Mouse (Mus musculus) neural tube, embryonic 14.5 days (tissue): ENCODE data around the gene Tuba3a. TPM values are rescaled to one million over a fixed set of nuclear protein-coding genes. Genes with fewer than 3 reads are reported as not detected.
"Not testable (repeated sequence)": the region's sequence is repeated elsewhere in the genome, so short reads cannot be mapped to it uniquely, and the experiment has no call there.

Experiments
- ATAC-seq: fragments of 200-750 bp; cut with Nextera tagmentation; 2 replicates; pipeline ENCODE4 v1.8.0; 2017; ENCODE audit warnings: low read depth, mild to moderate bottlenecking, moderate TSS enrichment, moderate library complexity
- H3K27ac ChIP-seq: fragments of 300-500 bp; sonication (generic); 2 replicates; pipeline ENCODE4 v1.5.1; 2014; ENCODE audit warnings: low read depth, mild to moderate bottlenecking, control low read depth, low read length, moderate library complexity, mixed read lengths
- H3K27me3 ChIP-seq: fragments of 300-500 bp; sonication (generic); 2 replicates; pipeline ENCODE4 v1.6.1; 2014; ENCODE audit warnings: low read length; ENCODE audit not compliant: control insufficient read depth, insufficient read depth
- H3K36me3 ChIP-seq: fragments of 300-500 bp; sonication (generic); 2 replicates; pipeline ENCODE4 v1.6.1; 2014; ENCODE audit warnings: low read length, mixed read lengths; ENCODE audit not compliant: control insufficient read depth, insufficient read depth
- H3K4me1 ChIP-seq: fragments of 300-500 bp; sonication (generic); 2 replicates; pipeline ENCODE4 v1.6.1; 2014; ENCODE audit warnings: low read length; ENCODE audit not compliant: control insufficient read depth, insufficient read depth
- H3K4me2 ChIP-seq: fragments of 300-500 bp; sonication (generic); 2 replicates; pipeline ENCODE4 v1.6.1; 2014; ENCODE audit warnings: mild to moderate bottlenecking, low read depth, low read length, control low read depth
- H3K4me3 ChIP-seq: fragments of 300-500 bp; sonication (generic); 2 replicates; pipeline ENCODE4 v1.5.1; 2014; ENCODE audit warnings: low read depth, low read length, control low read depth, mixed read lengths
- H3K9ac ChIP-seq: fragments of 300-500 bp; sonication (generic); replicated peaks from 2 replicates; pipeline ENCODE4 v1.6.1; 2014; ENCODE audit warnings: low read depth, mild to moderate bottlenecking, control low read depth, low read length, mixed read lengths
- H3K9me3 ChIP-seq: fragments of 300-500 bp; sonication (generic); 2 replicates; pipeline ENCODE4 v1.6.1; 2016; ENCODE audit warnings: low read length; ENCODE audit not compliant: control insufficient read depth
- WGBS: fragments of 180-500 bp; shearing (Covaris S2); extraction: QIAGEN DNeasy Blood & Tissue Kit; methylation state at CpG from one replicate; pipeline ENCODE4 v1.1.7; 2014; 5-methylcytosine and 5-hydroxymethylcytosine counted together
- polyA plus RNA-seq: library from polyadenylated mRNA; unstranded; fragments of >200 nt; fragmentation: Nextera tagmentation; extraction: Ambion mirVana; gene quantifications from 2 replicates; pipeline ENCODE4 v1.2.1, GENCODE M21; 2014

The Tuba3a gene
- polyA plus RNA-seq, 1 experiment from 2014 or later: not detected

GRCm38 (mm10) chr6:125279729-125280128 is 6.1 kb downstream of the Tuba3a start:
- H3K9me3 ChIP-seq: no peaks in the 10 kb centered on the region
- no peaks in the 10 kb centered on the region for H3K4me1 ChIP-seq
- H3K4me2 ChIP-seq: no peak overlapping the region
- no peak for ATAC-seq
- H3K4me3 ChIP-seq: no peak overlapping the region
- no peaks in the 10 kb centered on the region for H3K36me3 ChIP-seq
- H3K27me3 ChIP-seq: no peaks in the 10 kb centered on the region
- H3K9ac ChIP-seq: no peak overlapping the region
- WGBS: 63% methylated on average over 8 of the region's 8 CpGs
- no peak overlapping the region for H3K27ac ChIP-seq

- H3K36me3 ChIP-seq: no peaks in the 10 kb centered on the region
- H3K4me3 ChIP-seq: no peak overlapping the region
- H3K27ac ChIP-seq: no peak overlapping the region
- H3K4me1 ChIP-seq: no peaks in the 10 kb centered on the region
- H3K27me3 ChIP-seq: no peaks in the 10 kb centered on the region
- 62% methylated on average over 15 of the region's 15 CpGs for WGBS
- no peak for ATAC-seq
- H3K9ac ChIP-seq: no peak overlapping the region
- H3K4me2 ChIP-seq: no peak overlapping the region
- H3K9me3 ChIP-seq: no peaks in the 10 kb centered on the region
These were observed 10.8 kb downstream of the Tuba3a start for GRCm38 (mm10) chr6:125274841-125275563.

DNA sequence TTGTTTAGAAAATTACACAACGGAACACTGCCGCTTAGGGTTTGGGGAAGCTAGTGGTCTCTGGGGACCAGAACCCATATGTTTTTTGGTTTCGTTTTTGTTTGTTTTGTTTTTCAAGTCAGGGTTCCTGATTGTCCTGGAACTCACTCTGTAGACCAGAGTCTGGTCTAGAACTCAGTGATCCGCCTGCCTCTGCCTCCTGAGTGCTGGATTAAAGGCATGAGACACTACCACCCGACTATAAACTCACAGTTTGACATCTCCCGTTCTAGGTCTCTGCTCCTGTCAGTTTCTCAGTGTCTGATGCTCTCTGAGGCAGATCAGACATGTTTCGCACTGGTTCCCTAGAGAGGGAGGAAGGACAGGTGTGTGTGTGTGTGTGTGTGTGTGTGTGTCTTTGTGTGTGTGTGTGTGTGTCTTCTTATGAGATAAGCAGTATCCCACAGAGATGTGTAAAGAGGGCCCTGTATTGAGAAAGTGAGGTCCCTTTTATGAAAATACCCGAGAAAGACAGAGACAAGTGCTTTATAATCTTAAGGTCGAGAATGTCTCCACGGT is 13.5 kb downstream of the Tuba3a start:
- no peak overlapping the region for H3K4me3 ChIP-seq
- no peak overlapping the region for H3K4me2 ChIP-seq
- H3K9ac ChIP-seq: no peak overlapping the region
- WGBS: 81% methylated on average over 10 of the region's 10 CpGs
- H3K4me1 ChIP-seq: no peaks in the 10 kb centered on the region
- ATAC-seq: no peak
- no peaks in the 10 kb centered on the region for H3K9me3 ChIP-seq
- no peak overlapping the region for H3K27ac ChIP-seq
- no peaks in the 10 kb centered on the region for H3K36me3 ChIP-seq
- H3K27me3 ChIP-seq: no peaks in the 10 kb centered on the region

DNA sequence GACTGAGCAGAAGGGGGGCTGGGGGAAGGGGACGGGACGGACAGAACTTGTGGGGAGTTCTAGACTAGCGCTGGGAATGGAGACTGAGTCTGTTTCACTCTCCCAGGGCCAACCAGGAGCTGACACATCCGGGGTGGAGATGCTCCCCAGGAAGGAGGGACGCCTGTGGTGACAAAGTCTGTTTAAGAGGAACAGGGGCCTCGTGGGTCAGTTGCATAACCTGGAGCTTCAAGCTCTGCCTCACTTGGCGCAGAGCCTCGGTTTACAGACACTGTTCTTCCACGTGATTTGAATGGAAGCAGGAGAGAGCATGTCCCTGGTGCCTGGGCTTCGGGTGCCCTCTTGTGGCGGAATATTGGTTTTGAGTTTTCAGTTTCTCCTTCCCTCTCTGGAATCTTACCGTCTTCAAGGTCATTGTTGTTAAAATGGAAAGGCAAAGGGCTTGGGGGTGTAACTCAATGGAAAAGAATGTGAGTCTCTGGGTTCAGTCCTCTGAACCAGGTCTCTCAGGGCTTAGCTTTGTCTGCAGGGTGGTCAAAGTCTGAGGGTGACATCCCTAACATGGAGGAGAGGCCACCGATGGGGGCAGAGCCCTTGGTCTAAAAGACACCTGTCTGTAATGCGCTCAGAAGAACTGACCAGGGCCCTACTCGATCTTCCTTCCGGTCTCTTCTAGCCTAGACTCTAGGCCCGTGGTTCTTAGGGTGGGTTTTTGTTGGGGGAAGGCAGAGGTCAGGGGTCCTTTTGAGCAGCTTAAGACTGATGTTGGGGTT is 14.2 kb downstream of the Tuba3a start:
- H3K36me3 ChIP-seq: no peaks in the 10 kb centered on the region
- no peak overlapping the region for H3K4me2 ChIP-seq
- no peaks in the 10 kb centered on the region for H3K27me3 ChIP-seq
- H3K9ac ChIP-seq: no peak overlapping the region
- ATAC-seq: peak; percentile 92
- H3K9me3 ChIP-seq: no peaks in the 10 kb centered on the region
- no peak overlapping the region for H3K4me3 ChIP-seq
- WGBS: 22% methylated on average over 17 of the region's 17 CpGs
- no peaks in the 10 kb centered on the region for H3K4me1 ChIP-seq
- no peak overlapping the region for H3K27ac ChIP-seq

GRCm38 (mm10) chr6:125268799-125269198 is 17.0 kb downstream of the Tuba3a start:
- H3K9ac ChIP-seq: no peak overlapping the region
- no peaks in the 10 kb centered on the region for H3K9me3 ChIP-seq
- no peak for ATAC-seq
- no peak overlapping the region for H3K27ac ChIP-seq
- no peak overlapping the region for H3K4me2 ChIP-seq
- no peaks in the 10 kb centered on the region for H3K36me3 ChIP-seq
- no peak overlapping the region for H3K4me3 ChIP-seq
- no peaks in the 10 kb centered on the region for H3K4me1 ChIP-seq
- WGBS: 53% methylated on average over 6 of the region's 6 CpGs
- H3K27me3 ChIP-seq: no peaks in the 10 kb centered on the region

GRCm38 (mm10) chr6:125267469-125267868 is 18.4 kb downstream of the Tuba3a start:
- no peaks in the 10 kb centered on the region for H3K4me1 ChIP-seq
- no peak overlapping the region for H3K4me3 ChIP-seq
- H3K27ac ChIP-seq: no peak overlapping the region
- no peaks in the 10 kb centered on the region for H3K9me3 ChIP-seq
- H3K4me2 ChIP-seq: no peak overlapping the region
- no peaks in the 10 kb centered on the region for H3K36me3 ChIP-seq
- H3K9ac ChIP-seq: no peak overlapping the region
- H3K27me3 ChIP-seq: no peaks in the 10 kb centered on the region
- WGBS: 81% methylated on average over 3 of the region's 3 CpGs
- no peak for ATAC-seq

DNA sequence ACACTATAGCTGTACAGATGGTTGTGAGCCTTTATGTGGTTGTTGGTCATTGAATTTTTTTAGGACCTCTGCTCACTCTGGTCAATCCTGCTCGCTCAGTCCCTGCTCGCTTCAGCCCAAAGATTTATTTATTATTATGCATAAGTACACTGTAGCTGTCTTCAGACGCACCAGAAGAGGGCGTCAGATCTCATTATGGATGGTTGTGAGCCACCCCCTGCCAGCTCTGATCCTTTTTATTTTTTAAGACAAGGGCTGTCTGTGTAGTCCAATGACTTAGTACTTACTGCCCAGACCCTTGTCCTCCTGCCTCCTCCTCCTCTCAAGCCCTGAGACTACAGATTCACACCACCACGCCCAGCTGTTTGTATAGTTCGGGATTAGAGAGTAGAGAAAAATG is 19.2 kb downstream of the Tuba3a start:
- not testable (repeated sequence) for H3K27ac ChIP-seq, H3K36me3 ChIP-seq, ATAC-seq, H3K9ac ChIP-seq, H3K4me1 ChIP-seq, H3K4me3 ChIP-seq, H3K9me3 ChIP-seq, H3K4me2 ChIP-seq, H3K27me3 ChIP-seq
- WGBS: 65% methylated on average over 6 of the region's 6 CpGs

DNA sequence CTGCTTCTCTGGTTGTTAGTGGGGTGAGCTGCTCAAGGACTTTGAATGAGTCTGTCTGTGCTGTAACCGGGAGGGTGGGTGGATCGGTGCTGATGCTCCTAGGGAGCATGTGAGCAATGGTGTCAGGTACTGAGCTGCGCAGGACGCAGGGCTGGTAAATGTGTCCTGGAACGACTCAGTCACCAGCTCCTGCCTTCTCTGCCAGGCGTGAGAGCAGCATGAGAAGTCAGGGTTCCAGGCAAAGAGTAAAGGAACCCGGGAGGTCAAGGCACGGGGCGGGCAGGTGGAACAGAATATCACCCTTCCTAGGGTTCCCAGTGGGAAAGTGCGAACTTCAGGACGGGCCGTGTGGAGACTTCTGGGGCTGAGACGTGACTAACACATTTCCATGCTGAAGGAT is 19.8 kb downstream of the Tuba3a start:
- H3K9ac ChIP-seq: no peak overlapping the region
- H3K4me1 ChIP-seq: no peaks in the 10 kb centered on the region
- H3K27ac ChIP-seq: no peak overlapping the region
- WGBS: 68% methylated on average over 13 of the region's 13 CpGs
- no peak for ATAC-seq
- H3K36me3 ChIP-seq: no peaks in the 10 kb centered on the region
- H3K27me3 ChIP-seq: no peaks in the 10 kb centered on the region
- H3K4me3 ChIP-seq: no peak overlapping the region
- H3K4me2 ChIP-seq: no peak overlapping the region
- H3K9me3 ChIP-seq: no peaks in the 10 kb centered on the region

DNA sequence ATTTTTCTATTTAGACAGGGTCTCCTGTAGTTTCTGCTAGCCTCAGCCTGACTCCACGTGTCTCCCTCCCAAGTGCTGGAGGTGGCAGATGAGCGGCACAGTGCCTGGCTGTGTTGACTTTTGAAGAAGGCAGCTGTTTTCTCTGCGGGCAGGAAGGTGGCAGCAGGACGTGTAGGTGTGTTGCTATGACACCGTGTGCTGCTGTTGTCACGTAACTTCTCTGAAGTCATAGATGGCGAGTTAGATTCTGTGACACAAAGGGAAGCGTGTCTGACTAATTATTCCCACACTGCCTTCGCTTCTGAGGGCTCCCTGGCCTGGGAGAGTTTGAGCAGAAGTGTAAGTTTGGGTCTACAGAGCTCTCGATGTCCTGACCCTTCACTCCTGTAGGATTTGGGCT is 20.6 kb downstream of the Tuba3a start:
- Histone ChIP-seq H3K4me2 (no peak overlapping the region), H3K27ac (no peak overlapping the region), H3K9me3 (no peaks in the 10 kb centered on the region), H3K9ac (no peak overlapping the region), H3K36me3 (no peaks in the 10 kb centered on the region), H3K4me3 (no peak overlapping the region), H3K4me1 (no peaks in the 10 kb centered on the region), H3K27me3 (no peaks in the 10 kb centered on the region)
- ATAC-seq: no peak
- WGBS: 54% methylated on average over 10 of the region's 10 CpGs
